Mouse (Mus musculus) hindbrain, embryonic 14.5 days (tissue): Measurements from ENCODE around the gene Prss46. TPM values are rescaled to one million over a fixed set of nuclear protein-coding genes. Genes with fewer than 3 reads are reported as not detected.
"Not testable (repeated sequence)": the region's sequence is repeated elsewhere in the genome, so short reads cannot be mapped to it uniquely, and the experiment has no call there.

Experiments
- ATAC-seq: fragments of 200-750 bp; cut with Nextera tagmentation; 2 replicates; pipeline ENCODE4 v1.8.0; 2017; ENCODE audit warnings: moderate number of reproducible peaks, mild to moderate bottlenecking, moderate TSS enrichment, moderate library complexity; ENCODE audit not compliant: low FRiP score
- DNase-seq: peaks from one replicate; pipeline ENCODE4 v3.0.0-alpha.2; 2015; ENCODE audit warnings: low spot score
- H3K27ac ChIP-seq: fragments of 300-500 bp; sonication (generic); 2 replicates; pipeline ENCODE4 v1.5.1; 2014; ENCODE audit warnings: mild to moderate bottlenecking, moderate library complexity
- H3K27me3 ChIP-seq: fragments of 300-500 bp; sonication (generic); 2 replicates; pipeline ENCODE4 v1.6.1; 2014; ENCODE audit warnings: mild to moderate bottlenecking, low read length, mixed read lengths; ENCODE audit not compliant: control insufficient read depth, insufficient read depth
- H3K36me3 ChIP-seq: fragments of 300-500 bp; sonication (generic); replicated peaks from 2 replicates; pipeline ENCODE4 v1.6.1; 2014; ENCODE audit not compliant: control insufficient read depth, insufficient read depth
- H3K4me1 ChIP-seq: fragments of 300-500 bp; sonication (generic); replicated peaks from 2 replicates; pipeline ENCODE4 v1.6.1; 2014; ENCODE audit warnings: antibody characterized with exemption, low read length, mixed read lengths; ENCODE audit not compliant: control insufficient read depth, insufficient read depth
- H3K4me2 ChIP-seq: fragments of 300-500 bp; sonication (generic); replicated peaks from 2 replicates; pipeline ENCODE4 v1.6.1; 2014; ENCODE audit warnings: mild to moderate bottlenecking, moderate library complexity
- H3K4me3 ChIP-seq: fragments of 300-500 bp; sonication (generic); replicated peaks from 2 replicates; pipeline ENCODE4 v1.5.1; 2014; ENCODE audit warnings: mild to moderate bottlenecking, low read length
- H3K9ac ChIP-seq: fragments of 300-500 bp; sonication (generic); 2 replicates; pipeline ENCODE4 v1.6.1; 2014
- H3K9me3 ChIP-seq: fragments of 300-500 bp; sonication (generic); 2 replicates; pipeline ENCODE4 v1.6.1; 2016; ENCODE audit warnings: low read length; ENCODE audit not compliant: control insufficient read depth
- WGBS: fragments of 180-500 bp; shearing (Covaris S2); extraction: QIAGEN DNeasy Blood & Tissue Kit; methylation state at CpG from one replicate; pipeline ENCODE4 v1.1.7; 2014; 5-methylcytosine and 5-hydroxymethylcytosine counted together
- polyA plus RNA-seq: library from polyadenylated mRNA; unstranded; fragments of >200 nt; fragmentation: Nextera tagmentation; extraction: Ambion mirVana; gene quantifications from 2 replicates; pipeline ENCODE4 v1.2.1, GENCODE M21; 2014

Gene Prss46
- not detected in 2 replicates for polyA plus RNA-seq

DNA sequence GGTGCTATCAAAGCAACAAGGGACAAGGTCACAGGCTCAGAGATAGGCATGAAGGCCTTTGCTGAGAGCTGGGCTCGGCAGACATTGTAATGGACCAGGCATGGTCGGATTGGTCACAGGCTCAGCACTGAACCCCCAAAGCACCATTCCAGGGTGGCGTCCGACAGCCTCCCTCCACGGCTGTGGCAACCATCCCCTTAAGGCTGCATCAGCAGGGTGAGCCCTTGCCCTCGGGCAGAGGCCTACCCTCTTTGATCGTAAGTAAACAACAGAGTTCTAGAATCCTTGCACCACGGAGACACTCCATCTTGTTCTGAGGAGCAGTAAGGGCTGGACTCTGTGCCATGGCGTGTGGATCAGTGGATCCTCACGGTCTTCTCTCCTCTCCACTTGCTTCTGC is at the start of gene Prss46:
TSS of gene Prss46 (plus strand) at position 301 of the 400 bp plus-strand sequence.
- Histone ChIP-seq H3K9ac (no peak within 1 kb of the TSS), H3K4me3 (no peak within 1 kb of the TSS), H3K4me2 (no peak within 1 kb of the TSS), H3K27me3 (no peaks in the 10 kb centered on the region), H3K36me3 (no peaks in the 10 kb centered on the region), H3K27ac (no peak within 1 kb of the TSS), H3K4me1 (no peaks in the 10 kb centered on the region), H3K9me3 (no peaks in the 10 kb centered on the region)
- DNase-seq: no peak
- ATAC-seq: no peak
- WGBS: 87% methylated on average over 10 of the region's 10 CpGs

DNA sequence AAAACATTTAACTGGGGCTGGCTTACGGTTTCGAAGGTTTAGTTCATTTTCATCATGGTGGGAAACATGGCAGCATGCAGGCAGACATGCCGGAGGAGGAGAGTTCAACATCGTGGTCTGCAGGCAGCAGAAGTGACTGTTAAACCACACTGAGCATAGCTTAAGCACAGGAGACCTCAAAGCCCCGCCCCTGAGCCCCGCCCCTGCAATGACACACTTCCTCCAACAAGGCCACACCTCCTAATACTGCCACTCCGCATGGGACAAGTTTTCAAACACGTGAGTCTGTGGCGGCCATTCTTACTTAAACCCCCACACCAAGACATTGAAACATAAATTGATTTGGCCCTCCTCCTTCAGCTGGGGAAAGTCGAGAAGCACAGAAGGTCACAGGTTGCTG is 47.3 kb upstream of the Prss46 start:
- Histone ChIP-seq H3K9ac (no peak overlapping the region), H3K27ac (no peak overlapping the region), H3K9me3 (no peaks in the 10 kb centered on the region), H3K4me3 (no peak overlapping the region), H3K27me3 (no peaks in the 10 kb centered on the region), H3K4me2 (no peak overlapping the region), H3K4me1 (no peaks in the 10 kb centered on the region), H3K36me3 (no peaks in the 10 kb centered on the region)
- WGBS: 86% methylated on average over 10 of the region's 10 CpGs
- DNase-seq: no peak
- ATAC-seq: no peak

DNA sequence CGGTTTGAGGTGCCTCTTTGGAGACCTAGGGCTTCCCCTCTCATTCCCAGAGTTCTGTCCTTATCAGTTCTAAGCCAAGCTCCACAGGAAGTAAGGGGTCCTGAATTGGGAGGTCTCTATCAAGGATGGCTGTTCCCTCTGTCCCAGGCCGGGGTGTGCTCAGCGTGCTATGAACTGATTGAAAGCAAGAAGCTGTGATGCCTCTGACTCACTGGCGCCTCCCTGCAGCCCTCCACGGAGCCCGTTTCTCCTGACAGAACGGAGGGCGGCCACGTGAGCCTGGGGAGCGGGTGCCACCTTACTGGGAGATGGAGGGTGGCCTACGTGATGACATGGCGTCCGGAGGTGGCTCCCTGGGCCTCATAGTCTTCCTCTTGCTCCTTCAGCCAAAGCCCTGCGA is 46.4 kb upstream of the Prss46 start, which contains the start of gene Prss42:
TSS of gene Prss42 (plus strand) at position 301 of the 400 bp plus-strand sequence.
- WGBS: 90% methylated on average over 14 of the region's 14 CpGs

DNA sequence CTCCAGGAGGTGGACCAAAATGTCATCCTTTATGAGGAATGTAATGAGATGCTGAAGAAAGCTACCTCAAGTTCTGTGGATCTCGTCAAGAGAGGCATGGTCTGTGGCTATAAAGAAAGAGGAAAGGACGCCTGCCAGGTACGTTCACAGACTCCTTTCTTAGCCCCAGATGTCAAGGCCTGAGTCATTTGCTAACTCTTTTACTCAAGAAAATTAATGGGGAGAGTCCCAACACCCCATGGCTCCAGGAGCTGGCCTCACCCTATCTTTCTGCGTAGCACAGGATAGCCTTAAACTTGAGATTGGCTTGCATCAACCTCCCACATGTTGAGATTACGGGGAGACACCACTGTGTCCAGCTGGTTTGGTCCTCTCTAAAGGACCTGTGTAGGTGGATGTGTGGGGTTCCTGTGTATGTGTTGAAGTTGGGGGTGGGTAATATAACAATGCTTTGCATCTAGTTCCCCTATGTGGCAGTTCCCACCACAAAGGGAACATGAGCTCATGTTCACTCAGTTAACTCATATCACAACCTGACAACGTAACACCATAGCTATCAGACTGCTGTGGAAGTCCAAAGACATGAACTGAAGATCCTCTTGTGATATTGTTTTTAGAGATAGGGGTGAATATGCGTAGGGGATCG is 43.3 kb upstream of the Prss46 start:
- no peaks in the 10 kb centered on the region for H3K9me3 ChIP-seq
- no peaks in the 10 kb centered on the region for H3K27me3 ChIP-seq
- no peaks in the 10 kb centered on the region for H3K4me1 ChIP-seq
- H3K4me2 ChIP-seq: no peak overlapping the region
- H3K27ac ChIP-seq: no peak overlapping the region
- no peak overlapping the region for H3K4me3 ChIP-seq
- no peaks in the 10 kb centered on the region for H3K36me3 ChIP-seq
- no peak overlapping the region for H3K9ac ChIP-seq
- 91% methylated on average over 8 of the region's 8 CpGs for WGBS
- DNase-seq: no peak
- no peak for ATAC-seq

More for the DNA sequence above, 46.4 kb upstream of the Prss46 start, which contains the start of gene Prss42:
- H3K9me3 ChIP-seq: no peaks in the 10 kb centered on the region
- H3K9ac ChIP-seq: no peak within 1 kb of the TSS
- H3K27ac ChIP-seq: no peak within 1 kb of the TSS
- no peaks in the 10 kb centered on the region for H3K36me3 ChIP-seq
- H3K27me3 ChIP-seq: no peaks in the 10 kb centered on the region
- no peak within 1 kb of the TSS for H3K4me2 ChIP-seq
- no peaks in the 10 kb centered on the region for H3K4me1 ChIP-seq
- DNase-seq (no peak), ATAC-seq (no peak)
- no peak within 1 kb of the TSS for H3K4me3 ChIP-seq

DNA sequence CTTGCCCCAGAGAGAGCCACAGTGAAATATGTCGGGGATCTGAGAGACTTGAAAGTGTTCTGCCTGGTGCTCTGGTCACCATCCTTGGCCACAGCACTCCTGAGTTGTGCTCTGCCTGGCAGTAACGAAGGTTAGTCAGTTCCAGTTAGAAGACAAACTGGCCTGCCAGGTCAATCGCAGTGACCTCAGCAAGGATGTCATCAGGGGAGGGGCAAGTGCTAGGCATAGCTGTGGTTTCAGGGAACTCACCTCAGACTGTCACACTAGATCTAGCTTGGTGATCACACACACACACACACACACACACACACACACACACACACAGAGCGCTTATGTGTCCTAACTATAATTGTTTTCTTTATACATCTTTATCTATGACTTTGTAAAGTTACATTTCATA is 41.0 kb upstream of the Prss46 start:
- ATAC-seq: no peak
- no peak overlapping the region for H3K4me3 ChIP-seq
- H3K4me2 ChIP-seq: no peak overlapping the region
- no peaks in the 10 kb centered on the region for H3K36me3 ChIP-seq
- H3K27ac ChIP-seq: no peak overlapping the region
- H3K9ac ChIP-seq: no peak overlapping the region
- DNase-seq: no peak
- WGBS: 76% methylated on average over 4 of the region's 4 CpGs
- H3K4me1 ChIP-seq: no peaks in the 10 kb centered on the region
- no peaks in the 10 kb centered on the region for H3K27me3 ChIP-seq
- no peaks in the 10 kb centered on the region for H3K9me3 ChIP-seq

DNA sequence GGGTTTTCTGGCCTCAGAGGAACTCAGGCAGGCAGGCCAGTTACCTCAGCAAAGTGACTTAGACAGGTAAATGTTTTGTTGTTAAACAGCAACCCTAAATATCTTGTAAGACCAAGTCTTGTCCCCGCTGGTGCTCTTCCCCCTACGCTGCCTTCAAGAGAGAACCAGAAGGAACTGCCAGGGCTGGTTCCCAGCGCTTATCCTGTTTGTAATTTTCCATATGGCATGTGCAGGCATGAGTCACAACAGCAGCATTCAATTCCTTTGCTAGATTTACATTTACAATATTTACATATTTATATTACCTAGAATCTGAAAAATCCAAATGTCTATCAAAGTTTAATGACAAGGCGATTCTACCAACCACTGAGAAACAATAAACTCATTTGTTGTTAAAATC is 34.3 kb upstream of the Prss46 start:
- 91% methylated on average over 4 of the region's 4 CpGs for WGBS

DNA sequence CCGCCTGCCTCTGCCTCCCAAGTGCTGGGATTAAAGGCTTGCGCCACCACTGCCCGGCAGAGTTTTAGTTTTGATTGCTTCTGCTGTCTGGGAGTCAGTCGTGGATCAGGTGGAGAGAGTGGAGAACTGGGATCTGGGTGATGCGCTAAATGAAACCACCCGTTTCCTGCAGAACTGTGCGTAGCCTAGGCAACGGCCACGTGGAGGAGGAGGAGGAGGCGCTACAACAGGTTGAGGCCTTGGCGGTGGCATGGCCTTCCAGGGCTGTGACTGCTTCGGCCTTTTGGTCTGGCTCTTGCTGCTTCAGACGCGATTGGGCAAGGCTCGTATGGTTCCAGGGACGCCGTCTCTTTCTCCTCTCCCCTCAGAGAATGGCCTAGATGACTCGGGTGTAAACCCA is 30.5 kb upstream of the Prss46 start, which contains the start of gene Prss44:
TSS of gene Prss44 (plus strand) at position 206 of the 400 bp plus-strand sequence.
- DNase-seq: no peak
- Histone ChIP-seq H3K9ac (no peak within 1 kb of the TSS), H3K4me1 (no peaks in the 10 kb centered on the region), H3K36me3 (no peaks in the 10 kb centered on the region), H3K9me3 (no peaks in the 10 kb centered on the region), H3K4me3 (no peak within 1 kb of the TSS), H3K4me2 (no peak within 1 kb of the TSS), H3K27me3 (no peaks in the 10 kb centered on the region), H3K27ac (no peak within 1 kb of the TSS)
- WGBS: 64% methylated on average over 17 of the region's 18 CpGs
- ATAC-seq: no peak

More for the DNA sequence above, 34.3 kb upstream of the Prss46 start:
- DNase-seq: no peak
- H3K27me3 ChIP-seq: no peaks in the 10 kb centered on the region
- no peaks in the 10 kb centered on the region for H3K36me3 ChIP-seq
- no peak overlapping the region for H3K27ac ChIP-seq
- no peak overlapping the region for H3K4me2 ChIP-seq
- no peaks in the 10 kb centered on the region for H3K4me1 ChIP-seq
- ATAC-seq: no peak
- H3K9ac ChIP-seq: no peak overlapping the region
- H3K4me3 ChIP-seq: no peak overlapping the region
- H3K9me3 ChIP-seq: no peaks in the 10 kb centered on the region

DNA sequence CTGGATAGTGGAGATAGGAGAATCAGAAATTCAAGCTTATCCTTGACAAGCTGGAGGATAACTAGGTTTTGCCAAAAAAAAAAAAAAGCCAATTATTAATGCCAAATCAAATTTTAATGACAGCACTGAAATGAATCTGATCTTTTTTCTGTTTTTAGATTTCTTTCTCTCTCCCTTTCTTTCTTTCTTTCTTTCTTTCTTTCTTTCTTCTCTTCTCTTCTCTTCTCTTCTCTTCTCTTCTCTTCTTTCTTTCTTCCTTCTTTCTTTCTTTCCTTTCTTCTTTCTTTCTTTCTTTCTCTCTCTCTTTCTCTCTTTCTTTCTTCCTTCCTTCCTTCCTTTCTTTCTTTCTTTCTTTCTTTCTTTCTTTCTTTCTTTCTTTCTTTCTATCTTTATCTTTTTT is 23.8 kb upstream of the Prss46 start:
- DNase-seq, H3K36me3 ChIP-seq, H3K27ac ChIP-seq, H3K4me3 ChIP-seq, H3K4me2 ChIP-seq, H3K9me3 ChIP-seq, H3K4me1 ChIP-seq, H3K9ac ChIP-seq, ATAC-seq, H3K27me3 ChIP-seq: not testable (repeated sequence)

DNA sequence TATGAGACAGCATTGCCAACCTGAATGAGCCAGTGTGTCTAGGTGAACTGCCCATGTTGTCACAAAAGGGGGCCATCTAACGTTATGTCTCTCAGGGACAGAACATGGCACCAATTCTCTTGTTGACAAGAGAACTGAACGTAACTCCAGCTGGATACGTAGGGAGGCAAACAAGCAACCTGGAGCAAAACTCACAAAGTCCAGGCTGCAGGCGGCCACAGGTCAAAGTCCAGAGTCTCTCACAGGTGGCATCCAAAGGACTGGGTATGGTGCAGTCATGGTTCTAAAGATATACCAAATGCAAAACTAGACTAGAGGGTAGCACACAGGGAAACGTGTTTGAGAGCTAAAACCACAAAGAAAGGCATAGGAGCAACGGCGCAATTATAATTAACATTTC is 22.9 kb upstream of the Prss46 start:
- no peak overlapping the region for H3K4me3 ChIP-seq
- DNase-seq: no peak
- H3K4me2 ChIP-seq: no peak overlapping the region
- H3K36me3 ChIP-seq: no peaks in the 10 kb centered on the region
- H3K27ac ChIP-seq: no peak overlapping the region
- no peaks in the 10 kb centered on the region for H3K9me3 ChIP-seq
- WGBS: 89% methylated on average over 7 of the region's 7 CpGs
- no peak for ATAC-seq
- H3K27me3 ChIP-seq: no peaks in the 10 kb centered on the region
- H3K4me1 ChIP-seq: no peaks in the 10 kb centered on the region
- H3K9ac ChIP-seq: no peak overlapping the region

DNA sequence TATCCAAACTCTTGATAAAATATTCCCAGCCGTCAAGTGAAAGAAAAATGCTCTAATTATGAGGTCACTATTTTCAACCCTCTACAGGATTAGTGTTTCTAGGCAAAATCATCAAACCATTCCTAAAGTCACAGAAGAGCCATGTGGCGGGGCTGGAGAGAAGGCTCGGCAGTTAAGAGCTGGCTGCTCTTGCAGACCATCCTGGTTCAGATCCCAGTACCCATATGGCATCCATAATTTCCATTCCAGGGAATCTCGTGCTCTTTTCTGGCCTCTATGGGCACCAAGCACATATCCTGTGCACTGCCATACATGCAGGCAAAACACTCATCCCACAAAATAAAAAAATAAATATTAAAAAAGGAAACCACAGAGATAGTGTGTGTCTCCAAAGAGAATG is 18.9 kb upstream of the Prss46 start:
- no peak overlapping the region for H3K27ac ChIP-seq
- ATAC-seq (no peak), DNase-seq (no peak)
- H3K4me2 ChIP-seq: no peak overlapping the region
- H3K9me3 ChIP-seq: no peaks in the 10 kb centered on the region
- no peak overlapping the region for H3K4me3 ChIP-seq
- H3K4me1 ChIP-seq: no peaks in the 10 kb centered on the region
- 81% methylated on average over 4 of the region's 4 CpGs for WGBS
- no peaks in the 10 kb centered on the region for H3K36me3 ChIP-seq
- no peak overlapping the region for H3K9ac ChIP-seq
- H3K27me3 ChIP-seq: no peaks in the 10 kb centered on the region
